Mouse (Mus musculus) lung, embryonic 16.5 days (tissue): Measurements from ENCODE around the gene Kctd13. TPM values are rescaled to one million over a fixed set of nuclear protein-coding genes. Genes with fewer than 3 reads are reported as not detected.

Experiments used
- ATAC-seq: fragments of 200-750 bp; cut with Nextera tagmentation; 2 replicates; pipeline ENCODE4 v1.8.0; 2017; ENCODE audit warnings: low read depth, mild to moderate bottlenecking, moderate library complexity
- H3K27ac ChIP-seq: fragments of 300-500 bp; sonication (generic); 2 replicates; pipeline ENCODE4 v1.5.1; 2014; ENCODE audit warnings: mild to moderate bottlenecking, control low read depth, low read length
- H3K27me3 ChIP-seq: fragments of 300-500 bp; sonication (generic); 2 replicates; pipeline ENCODE4 v1.6.1; 2014; ENCODE audit warnings: low read depth, low read length, mixed read lengths; ENCODE audit not compliant: control insufficient read depth, insufficient read depth
- H3K36me3 ChIP-seq: fragments of 300-500 bp; sonication (generic); 2 replicates; pipeline ENCODE4 v1.6.1; 2014; ENCODE audit warnings: low read length; ENCODE audit not compliant: control insufficient read depth, insufficient read depth
- H3K4me1 ChIP-seq: fragments of 300-500 bp; sonication (generic); replicated peaks from 2 replicates; pipeline ENCODE4 v1.6.1; 2014; ENCODE audit warnings: low read length, mixed read lengths; ENCODE audit not compliant: control insufficient read depth, insufficient read depth
- H3K4me2 ChIP-seq: fragments of 300-500 bp; sonication (generic); 2 replicates; pipeline ENCODE4 v1.6.1; 2014; ENCODE audit warnings: low read depth, low read length, control low read depth
- H3K4me3 ChIP-seq: fragments of 300-500 bp; sonication (generic); 2 replicates; pipeline ENCODE4 v1.5.1; 2014; ENCODE audit warnings: mild to moderate bottlenecking, low read length, control low read depth
- H3K9ac ChIP-seq: fragments of 300-500 bp; sonication (generic); 2 replicates; pipeline ENCODE4 v1.6.1; 2014; ENCODE audit warnings: low read length, control low read depth
- H3K9me3 ChIP-seq: fragments of 300-500 bp; sonication (generic); 2 replicates; pipeline ENCODE4 v1.6.1; 2016; ENCODE audit warnings: low read length; ENCODE audit not compliant: control insufficient read depth
- WGBS: fragments of 180-500 bp; shearing (Covaris S2); extraction: QIAGEN DNeasy Blood & Tissue Kit; methylation state at CpG from one replicate; pipeline ENCODE4 v1.1.7; 2014; 5-methylcytosine and 5-hydroxymethylcytosine counted together
- polyA plus RNA-seq: library from polyadenylated mRNA; unstranded; fragments of >200 nt; fragmentation: Nextera tagmentation; extraction: Ambion mirVana; gene quantifications from 2 replicates; pipeline ENCODE4 v1.2.1, GENCODE M21; 2015

Gene Kctd13
- polyA plus RNA-seq, 1 experiment from 2014 or later, result 11.7 TPM

DNA sequence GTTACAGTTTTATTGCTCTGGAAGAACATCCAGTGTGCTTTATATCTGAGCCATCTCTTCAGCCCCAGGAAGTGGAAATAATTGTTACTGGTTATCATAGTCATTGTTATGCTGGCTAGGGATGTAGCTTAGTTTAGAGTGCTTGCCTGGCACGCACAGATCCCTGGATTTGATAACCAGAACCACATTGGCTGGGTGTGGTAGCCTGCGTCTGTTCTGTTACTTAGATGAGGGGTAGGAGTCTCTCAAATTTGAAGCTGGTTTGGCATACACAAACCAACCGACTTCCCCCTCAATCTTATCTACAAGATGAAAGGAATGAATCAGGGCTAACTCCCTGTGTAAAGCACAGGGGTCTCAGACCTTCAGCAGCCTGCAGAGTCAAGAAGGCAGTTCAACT lies 2.4 kb upstream of the Kctd13 start:
- WGBS, result 21% methylated on average over 3 of the region's 3 CpGs
- no peak overlapping the region for H3K9ac ChIP-seq
- no peak for ATAC-seq

DNA sequence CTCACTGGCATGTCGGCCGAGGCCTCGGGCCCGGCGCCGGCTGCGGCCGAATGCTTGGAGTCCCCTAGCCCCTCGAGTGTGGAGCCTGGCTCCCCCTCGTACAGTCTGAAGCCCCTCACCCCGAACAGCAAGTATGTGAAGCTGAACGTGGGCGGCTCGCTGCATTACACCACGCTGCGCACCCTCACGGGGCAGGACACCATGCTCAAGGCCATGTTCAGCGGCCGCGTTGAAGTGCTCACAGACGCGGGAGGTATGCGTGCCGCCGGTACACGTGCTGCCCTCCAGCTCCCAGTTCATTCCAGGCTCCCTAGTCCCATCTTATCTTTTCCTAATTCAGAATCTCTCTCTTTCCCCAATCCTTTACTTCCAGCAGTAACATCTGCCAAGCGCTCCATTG lies 367 bp downstream of the Kctd13 start:
- H3K27me3 ChIP-seq, result no peaks in the 10 kb centered on the region
- under 1% methylated on average over 24 of the region's 27 CpGs for WGBS

More for the DNA sequence above, 2.4 kb upstream of the Kctd13 start:
- Histone ChIP-seq H3K4me3 (no peak overlapping the region), H3K36me3 (no peaks in the 10 kb centered on the region), H3K4me2 (no peak overlapping the region), H3K27ac (no peak overlapping the region), H3K27me3 (no peaks in the 10 kb centered on the region), H3K4me1 (peaks cover 7% of the 10 kb centered on the region), H3K9me3 (no peaks in the 10 kb centered on the region)

GRCm38 (mm10) chr7:126932652-126933051 lies 4.0 kb downstream of the Kctd13 start:
- Histone ChIP-seq H3K4me1 (peaks cover 7% of the 10 kb centered on the region), H3K9ac (no peak overlapping the region), H3K9me3 (no peaks in the 10 kb centered on the region), H3K27ac (no peak overlapping the region), H3K4me2 (no peak overlapping the region), H3K27me3 (no peaks in the 10 kb centered on the region), H3K36me3 (peaks cover 9% of the 10 kb centered on the region), H3K4me3 (no peak overlapping the region)
- WGBS, result 83% methylated on average over 2 of the region's 2 CpGs
- ATAC-seq, result no peak

More for the DNA sequence above, 367 bp downstream of the Kctd13 start:
- peaks cover 7% of the 10 kb centered on the region for H3K4me1 ChIP-seq
- peak overlapping the region; percentile 87 for H3K9ac ChIP-seq
- H3K27ac ChIP-seq, result peak overlapping the region; percentile 73
- peak; percentile 68 for ATAC-seq
- H3K9me3 ChIP-seq, result no peaks in the 10 kb centered on the region
- peak overlapping the region; percentile 97 for H3K4me2 ChIP-seq
- H3K36me3 ChIP-seq, result no peaks in the 10 kb centered on the region
- peak overlapping the region; percentile 93 for H3K4me3 ChIP-seq

DNA sequence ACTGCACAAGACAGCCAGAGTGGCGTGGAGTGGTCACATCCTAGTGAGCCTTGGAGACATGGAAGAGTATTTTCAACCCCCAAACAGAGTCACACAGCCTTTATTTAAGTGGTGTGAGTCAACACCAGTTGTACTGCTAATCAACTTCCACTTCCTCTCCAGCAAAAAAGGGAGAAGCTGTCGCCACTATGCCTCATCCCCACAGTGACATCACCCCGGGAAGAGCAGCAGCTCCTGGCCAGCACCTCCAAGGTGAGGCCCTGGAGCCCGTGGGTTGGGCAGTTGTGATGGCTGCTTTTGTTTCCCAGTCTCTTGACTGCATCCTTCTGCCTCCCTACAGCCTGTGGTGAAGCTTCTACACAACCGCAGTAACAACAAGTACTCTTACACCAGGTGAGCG lies 12.5 kb downstream of the Kctd13 start:
- H3K4me3 ChIP-seq, result no peak overlapping the region
- WGBS, result 47% methylated on average over 6 of the region's 6 CpGs
- no peak overlapping the region for H3K4me2 ChIP-seq
- H3K27me3 ChIP-seq, result no peaks in the 10 kb centered on the region
- H3K27ac ChIP-seq, result no peak overlapping the region
- H3K36me3 ChIP-seq, result peaks cover 5% of the 10 kb centered on the region; the same call in 1 of the 2 replicates
- no peaks in the 10 kb centered on the region for H3K4me1 ChIP-seq
- no peaks in the 10 kb centered on the region for H3K9me3 ChIP-seq
- H3K9ac ChIP-seq, result no peak overlapping the region
- no peak for ATAC-seq

DNA sequence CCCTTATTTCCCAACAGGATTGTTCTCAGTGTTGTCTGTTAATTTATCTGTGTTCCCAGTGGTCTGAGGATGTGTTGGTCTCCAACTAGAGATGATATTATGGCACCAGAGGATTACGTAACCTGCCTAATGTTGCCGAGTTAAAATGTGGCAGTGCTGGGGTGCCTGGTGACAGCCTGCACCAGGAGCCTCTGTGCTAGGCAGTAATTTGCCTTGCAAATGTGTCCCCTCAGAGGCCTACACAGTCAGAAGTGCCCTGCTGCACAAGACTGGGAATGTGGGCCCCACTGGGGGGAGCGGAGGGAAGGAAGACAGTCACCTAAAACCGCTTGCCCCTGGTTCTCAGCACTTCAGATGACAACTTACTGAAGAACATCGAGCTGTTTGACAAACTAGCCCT lies 13.1 kb downstream of the Kctd13 start:
- Histone ChIP-seq H3K4me3 (no peak overlapping the region), H3K27me3 (no peaks in the 10 kb centered on the region), H3K27ac (no peak overlapping the region), H3K4me1 (no peaks in the 10 kb centered on the region), H3K9ac (no peak overlapping the region), H3K9me3 (no peaks in the 10 kb centered on the region), H3K36me3 (no peaks in the 10 kb centered on the region; the same call in 1 of the 2 replicates), H3K4me2 (no peak overlapping the region)
- 72% methylated on average over 5 of the region's 5 CpGs for WGBS
- ATAC-seq, result no peak

- H3K9ac ChIP-seq, result no peak overlapping the region
- H3K9me3 ChIP-seq, result no peaks in the 10 kb centered on the region
- H3K4me2 ChIP-seq, result no peak overlapping the region
- WGBS, result 40% methylated on average over 3 of the region's 3 CpGs
- ATAC-seq, result no peak
- H3K4me1 ChIP-seq, result no peaks in the 10 kb centered on the region; the same call in 1 of the 2 replicates
- H3K36me3 ChIP-seq, result no peaks in the 10 kb centered on the region
- no peak overlapping the region for H3K27ac ChIP-seq
- peaks cover 17% of the 10 kb centered on the region for H3K27me3 ChIP-seq
- H3K4me3 ChIP-seq, result no peak overlapping the region
Observed at GRCm38 (mm10) chr7:126946530-126946929, 17.9 kb downstream of the Kctd13 start.

GRCm38 (mm10) chr7:126948626-126949025 lies 19.9 kb downstream of the Kctd13 start:
- Histone ChIP-seq H3K4me2 (no peak overlapping the region), H3K27me3 (peaks cover 18% of the 10 kb centered on the region), H3K4me1 (no peaks in the 10 kb centered on the region; the same call in 1 of the 2 replicates), H3K36me3 (no peaks in the 10 kb centered on the region), H3K4me3 (no peak overlapping the region), H3K9me3 (no peaks in the 10 kb centered on the region), H3K9ac (no peak overlapping the region), H3K27ac (no peak overlapping the region)
- 69% methylated on average over 10 of the region's 10 CpGs for WGBS
- ATAC-seq, result no peak

- H3K27ac ChIP-seq, result no peak within 1 kb of the TSS
- 2% methylated on average over 21 of the region's 21 CpGs for WGBS
- H3K27me3 ChIP-seq, result peaks cover 18% of the 10 kb centered on the region
- H3K4me3 ChIP-seq, result peak within 1 kb of the TSS; percentile 54
- 0 out of 2 replicates have a peak within 1 kb of the TSS, but pooled peaks have one; percentile 50 for H3K9ac ChIP-seq
- H3K36me3 ChIP-seq, result no peaks in the 10 kb centered on the region
- H3K4me1 ChIP-seq, result no peaks in the 10 kb centered on the region; the same call in 1 of the 2 replicates
- no peak for ATAC-seq
- peak within 1 kb of the TSS; percentile 99 for H3K4me2 ChIP-seq
- H3K9me3 ChIP-seq, result no peaks in the 10 kb centered on the region
Observed at GRCm38 (mm10) chr7:126949403-126949792, 20.7 kb downstream of the Kctd13 start, which contains the start of gene Asphd1. TSS of gene Asphd1 (minus strand) at chr7:126949582.

- Histone ChIP-seq H3K9ac (0 out of 2 replicates have a peak within 1 kb of the TSS, but pooled peaks have one; percentile 50), H3K4me3 (peak within 1 kb of the TSS; percentile 54), H3K36me3 (no peaks in the 10 kb centered on the region), H3K4me1 (no peaks in the 10 kb centered on the region; the same call in 1 of the 2 replicates), H3K4me2 (peak within 1 kb of the TSS; percentile 99), H3K9me3 (no peaks in the 10 kb centered on the region), H3K27ac (no peak within 1 kb of the TSS), H3K27me3 (peaks cover 18% of the 10 kb centered on the region)
- ATAC-seq, result peak; percentile 90
- WGBS, result under 1% methylated on average over 42 of the region's 42 CpGs
Observed at GRCm38 (mm10) chr7:126949793-126950646, 21.3 kb downstream of the Kctd13 start, which contains the start of gene Sez6l2. TSS of gene Sez6l2 (plus strand) at chr7:126950563.
